Mouse (Mus musculus): ENCODE data around the gene Trpt1.
A peak's percentile ranks its signal among the peaks of the same experiment; 100 is the strongest.

GRCm38 (mm10) chr19:6979486-6980380 is 16.2 kb upstream of the Trpt1 start:
- TF ChIP-seq CTCF (IDR thresholded peaks at IDR 0.05) (peak; percentile 77), EP300 (IDR thresholded peaks at IDR 0.05) (no peak)

All from lung, postnatal 0 days (tissue).